Mouse (Mus musculus) left cerebral cortex, postnatal 10 days (tissue): Measurements from ENCODE around the gene Churc1. TPM values are rescaled to one million over a fixed set of nuclear protein-coding genes. Genes with fewer than 3 reads are reported as not detected.

Experiments
- DNase-seq, 2 experiments: peaks; one replicate each; pipeline ENCODE4 v3.0.0; 2021 to 2022; ENCODE audit warnings: low spot score in 2 of 2, mixed read lengths in 1 of 2; ENCODE audit errors: extremely low spot score in 1 of 2
- intact Hi-C: fragments of 180-260 bp; cut with DNase I; formaldehyde crosslinking; loops from one replicate; pipeline ENCODE4 v1.15.1; 2025
- total RNA-seq, 2 experiments: library from RNA; stranded (reverse); gene quantifications; 2 replicates each; pipeline ENCODE4 v1.2.3; 2021

The Churc1 gene
- 10 to 100 TPM; 46.5 to 50.0 TPM for total RNA-seq

DNA sequence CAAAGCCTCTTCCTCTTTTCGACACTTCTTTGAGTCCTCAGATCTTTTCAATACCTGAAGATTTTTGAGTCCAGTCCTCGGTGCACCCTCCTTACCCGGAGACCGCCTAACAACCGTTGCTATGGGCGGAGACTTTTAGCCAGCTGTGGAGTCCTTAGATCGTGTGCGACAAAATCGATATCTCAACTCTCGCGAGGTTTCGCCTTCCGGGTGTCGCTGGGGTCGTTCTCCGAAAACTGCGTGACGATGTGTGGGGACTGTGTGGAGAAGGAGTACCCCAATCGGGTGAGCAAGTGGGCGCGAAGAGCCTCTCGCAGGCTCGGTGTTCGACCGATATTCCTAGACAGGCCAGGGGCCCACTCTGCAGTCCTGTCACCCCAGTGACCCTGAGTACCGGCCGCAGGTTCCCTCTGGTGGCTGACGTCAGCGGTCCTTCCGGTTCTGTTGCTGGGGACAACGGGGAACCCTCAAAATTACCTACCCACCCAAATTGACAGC is at the start of gene Churc1, which contains the start of gene Fntb:
Gene Churc1, plus strand, starts transcription at position 185 of the 498 bp plus-strand sequence.
Gene Fntb, plus strand, starts transcription at position 236 of the 498 bp plus-strand sequence.
- DNase-seq = peak; percentile 89 to 95
- intact Hi-C loops = no loop called here

GRCm38 (mm10) chr12:76718384-76718783 is 47.0 kb upstream of the Churc1 start:
- intact Hi-C loops = loop anchor here (5.0 to 10.0 kb wide), 2 partner anchors 71 to 224 kb away; no protein-coding TSS in a partner anchor

DNA sequence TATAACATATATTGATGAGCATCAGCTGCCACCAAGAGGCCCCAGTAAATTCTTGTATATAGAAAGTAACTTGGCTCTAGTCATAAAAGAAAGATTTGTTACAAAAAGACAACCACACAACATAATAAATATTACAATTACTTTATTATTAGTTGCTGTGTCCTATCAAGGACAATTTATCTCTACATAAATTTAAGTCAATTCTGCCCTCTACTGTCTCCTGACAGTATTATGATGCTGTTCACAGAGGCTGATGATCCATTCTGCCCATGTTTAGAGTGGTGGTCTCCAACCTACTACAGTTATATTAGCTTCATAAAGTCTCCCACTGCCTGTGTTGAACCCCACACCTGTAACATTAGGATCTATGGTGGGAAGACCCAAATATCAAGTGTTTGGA is 44.8 kb upstream of the Churc1 start:
- intact Hi-C loops = loop anchor here (5.0 kb wide), 1 partner anchor 128 kb away; no protein-coding TSS in a partner anchor
- DNase-seq = no peak

More at GRCm38 (mm10) chr12:76718384-76718783, 47.0 kb upstream of the Churc1 start:
- no peak for DNase-seq

DNA sequence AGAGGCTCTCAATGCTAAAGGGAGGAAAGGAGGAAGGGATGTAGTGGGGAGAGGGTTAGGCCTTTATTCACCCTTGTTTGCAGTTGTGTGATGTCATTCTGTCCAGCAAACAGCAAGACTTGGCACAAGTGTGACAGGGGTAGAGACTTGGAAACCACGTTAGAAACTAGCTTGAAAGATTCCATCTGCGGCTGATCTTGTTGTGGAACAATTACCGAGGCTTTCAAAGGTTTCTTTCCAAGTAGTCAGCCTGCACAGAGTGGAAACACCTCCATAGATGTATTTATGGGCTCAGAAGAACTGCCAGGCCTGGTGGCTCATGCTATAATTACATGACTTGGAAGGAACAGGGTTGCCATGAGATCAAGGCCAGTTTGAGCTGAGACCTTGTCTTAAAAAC is 43.3 kb upstream of the Churc1 start:
- no peak for DNase-seq
- intact Hi-C loops = loop anchor here (5.0 kb wide), 1 partner anchor 130 kb away; no protein-coding TSS in a partner anchor

GRCm38 (mm10) chr12:76727955-76728354 is 37.4 kb upstream of the Churc1 start:
- intact Hi-C loops = no loop called here
- DNase-seq = no peak

GRCm38 (mm10) chr12:76750866-76751459 is 14.4 kb upstream of the Churc1 start:
- intact Hi-C loops = no loop called here
- DNase-seq = no peak

- intact Hi-C loops = no loop called here
- DNase-seq = peak; percentile 45 to 74
Measured at GRCm38 (mm10) chr12:76752652-76753318, 12.6 kb upstream of the Churc1 start.

- intact Hi-C loops = no loop called here
Measured at GRCm38 (mm10) chr12:76765901-76766630, 728 bp downstream of the Churc1 start.

DNA sequence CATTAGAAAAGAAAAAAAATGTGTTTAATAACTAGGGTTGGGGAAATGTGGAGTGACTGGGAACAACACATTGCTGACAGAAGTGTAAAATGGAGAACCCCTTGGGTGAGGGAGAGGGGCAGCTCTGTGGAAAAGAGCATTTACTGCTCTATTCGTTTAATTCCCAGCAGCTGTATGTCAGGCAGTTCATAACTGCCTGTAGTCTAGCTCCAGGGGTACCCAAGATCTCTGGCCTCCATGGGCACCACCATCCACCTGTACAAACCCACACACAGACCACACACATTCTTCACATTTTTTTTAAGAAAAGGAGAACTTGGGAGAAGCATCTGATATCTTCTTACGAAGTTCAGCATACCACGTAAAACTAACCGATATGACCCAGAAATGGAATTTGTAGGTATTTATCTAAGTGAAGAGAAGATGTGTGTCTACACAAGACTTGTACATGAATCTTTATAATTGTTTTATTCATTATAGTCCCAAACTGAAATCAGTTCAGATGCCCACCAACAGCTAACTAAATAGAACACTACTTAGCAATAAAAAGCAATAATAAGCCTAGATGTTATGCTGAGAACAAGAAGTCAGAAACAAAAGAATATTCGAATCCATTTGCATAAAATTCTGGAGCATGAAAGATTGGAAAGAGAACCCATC is 5.6 kb downstream of the Churc1 start:
- intact Hi-C loops = no loop called here
- no peak for DNase-seq

More at GRCm38 (mm10) chr12:76765901-76766630, 728 bp downstream of the Churc1 start:
- DNase-seq = no peak

GRCm38 (mm10) chr12:76771540-76771939 is 6.2 kb downstream of the Churc1 start:
- intact Hi-C loops = no loop called here
- no peak for DNase-seq

DNA sequence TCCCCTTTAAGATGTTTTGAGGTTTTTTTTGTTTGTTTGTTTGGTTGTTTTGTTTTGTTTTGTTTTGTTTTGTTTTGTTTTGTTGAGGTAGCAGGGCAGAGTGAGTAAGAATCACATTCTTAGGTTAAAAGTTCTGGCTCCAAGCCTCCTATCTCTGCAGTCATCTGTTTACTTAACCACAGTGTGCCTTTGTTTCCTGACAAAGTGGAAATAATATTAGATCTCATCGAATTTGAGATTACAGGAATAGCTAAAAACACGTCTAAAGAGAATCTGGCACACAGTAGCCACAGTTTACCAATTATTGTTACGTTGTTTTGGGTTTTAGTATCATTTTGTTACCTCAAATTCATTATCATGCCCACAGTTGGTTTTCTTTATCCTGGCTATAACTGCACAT is 9.3 kb downstream of the Churc1 start:
- intact Hi-C loops = no loop called here
- no peak for DNase-seq

DNA sequence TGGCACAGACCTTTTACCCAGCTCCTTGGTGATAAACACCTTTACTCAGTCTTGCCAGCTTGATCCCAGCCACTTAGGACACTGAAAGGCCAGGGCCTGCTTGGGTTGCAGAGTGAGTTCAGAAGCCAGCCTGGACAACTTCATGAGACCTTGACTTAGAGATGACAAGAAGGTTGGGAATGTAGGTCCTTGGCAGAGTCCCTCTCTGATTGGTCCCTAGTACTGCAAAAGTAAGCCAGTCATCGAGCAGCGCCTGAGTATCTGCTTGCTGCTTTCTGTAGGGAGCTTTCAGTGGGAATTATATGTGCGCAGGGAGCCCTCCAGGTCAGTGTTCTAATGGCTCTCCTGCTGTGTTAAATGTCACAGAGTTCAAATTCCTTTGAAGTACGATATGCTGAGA is 9.8 kb downstream of the Churc1 start:
- no peak for DNase-seq
- intact Hi-C loops = no loop called here

- DNase-seq = no peak
- intact Hi-C loops = no loop called here
Measured at GRCm38 (mm10) chr12:76776898-76777297, 11.6 kb downstream of the Churc1 start.

- intact Hi-C loops = no loop called here
- DNase-seq = no peak
Measured at GRCm38 (mm10) chr12:76777845-76778244, 12.5 kb downstream of the Churc1 start.

DNA sequence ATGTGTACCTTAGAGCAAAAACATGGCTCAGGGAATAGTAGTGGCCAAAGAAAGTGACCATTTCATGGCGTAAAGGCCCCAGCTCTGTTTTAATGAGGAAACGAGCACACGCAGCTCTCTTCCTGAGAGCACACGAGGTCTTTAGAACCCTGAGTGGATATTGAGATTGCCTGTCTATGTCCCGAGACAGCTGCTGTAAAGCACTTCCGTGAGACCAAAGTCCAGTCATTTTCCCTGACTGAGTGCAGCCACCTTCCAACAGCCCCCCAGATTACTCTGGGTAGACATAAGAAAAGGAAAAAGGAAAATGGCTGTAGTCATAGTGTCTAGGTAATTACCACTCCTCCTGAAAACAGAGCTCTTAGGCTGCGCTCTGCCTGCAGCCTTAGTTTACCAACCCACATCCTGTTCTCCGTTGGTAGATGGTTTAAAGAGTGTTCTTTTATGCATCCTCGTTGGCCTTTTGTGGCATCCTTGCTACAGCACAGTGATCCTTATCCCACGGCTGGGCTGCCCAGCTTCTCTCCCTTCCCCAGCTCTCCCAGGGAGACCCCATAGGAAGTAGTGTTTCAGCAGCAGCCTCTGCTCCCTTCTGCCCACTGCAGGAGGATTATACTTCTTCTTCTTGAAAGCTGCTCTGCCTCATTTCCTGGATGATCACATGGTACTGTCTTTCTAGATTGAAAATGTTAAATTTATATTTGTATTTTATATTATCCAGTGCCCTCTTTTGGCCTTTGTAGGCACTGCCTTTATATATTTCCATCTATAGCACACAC is 13.2 kb downstream of the Churc1 start:
- DNase-seq = no peak
- intact Hi-C loops = no loop called here

DNA sequence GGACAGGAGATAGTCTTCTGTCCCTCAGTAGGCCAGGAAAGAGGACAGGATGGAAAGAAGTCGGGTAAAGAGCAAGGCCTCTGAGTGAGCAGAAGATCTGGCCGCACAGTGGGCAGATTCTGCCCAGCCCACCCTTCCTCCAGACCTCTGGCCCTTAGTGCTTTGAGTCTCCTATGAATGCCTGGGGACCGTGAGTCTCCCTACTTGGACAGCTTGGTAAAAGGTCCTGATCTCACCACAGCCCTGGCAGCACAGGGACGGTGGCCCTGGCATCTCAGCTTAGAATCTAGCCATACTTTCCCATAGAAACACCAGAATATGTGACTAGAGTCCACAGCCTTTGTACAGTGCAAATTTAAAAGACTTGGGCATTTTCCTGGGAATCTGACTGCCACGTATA is 14.6 kb downstream of the Churc1 start:
- no peak for DNase-seq
- intact Hi-C loops = no loop called here

DNA sequence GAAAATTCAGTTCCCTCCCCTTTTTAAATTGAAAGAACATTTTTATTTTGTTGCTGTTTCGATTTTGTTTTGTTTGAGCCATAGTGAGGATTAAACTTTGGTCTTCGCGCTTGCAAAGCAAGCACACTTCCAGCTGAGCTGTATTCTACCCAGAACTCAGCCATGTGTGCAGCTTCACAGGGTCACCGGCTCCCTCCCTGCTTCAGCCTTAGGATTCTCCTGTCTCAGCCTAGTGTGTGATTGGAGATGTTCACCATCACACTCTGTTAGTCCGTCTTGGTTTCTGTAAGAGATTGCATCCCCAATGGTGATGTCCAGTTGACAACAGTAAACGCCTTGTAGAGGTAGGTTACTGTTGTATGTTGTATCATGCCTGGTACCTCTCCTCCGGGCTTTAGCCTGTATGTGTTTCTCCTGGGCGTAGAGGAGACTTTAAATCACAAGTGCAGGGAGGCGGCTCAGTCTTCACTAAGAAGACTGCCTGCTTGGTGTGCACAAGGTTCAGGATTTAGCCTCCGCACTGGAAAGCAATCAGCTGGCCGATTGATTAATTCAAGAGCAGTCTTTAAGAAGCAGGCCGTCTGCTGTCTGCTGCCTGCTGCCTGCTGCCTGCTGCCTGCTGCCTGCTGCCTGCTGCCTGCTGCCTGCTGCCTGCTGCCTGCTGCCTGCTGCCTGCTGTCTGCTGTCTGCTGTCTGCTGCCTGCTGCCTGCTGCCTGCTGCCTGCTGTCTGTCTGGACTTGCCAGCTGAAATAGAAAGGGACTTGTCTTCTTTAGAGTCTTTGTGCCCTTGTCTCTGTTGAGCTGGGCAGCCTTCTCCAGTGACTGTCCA is 15.5 kb downstream of the Churc1 start:
- intact Hi-C loops = no loop called here
- DNase-seq = no peak
